Mouse (Mus musculus): ENCODE data around the gene Apoc2. TPM values are rescaled to one million over a fixed set of nuclear protein-coding genes. Genes with fewer than 3 reads are reported as not detected.

The Apoc2 gene
- polyA plus RNA-seq, 1 experiment, result 1.2 TPM

DNA sequence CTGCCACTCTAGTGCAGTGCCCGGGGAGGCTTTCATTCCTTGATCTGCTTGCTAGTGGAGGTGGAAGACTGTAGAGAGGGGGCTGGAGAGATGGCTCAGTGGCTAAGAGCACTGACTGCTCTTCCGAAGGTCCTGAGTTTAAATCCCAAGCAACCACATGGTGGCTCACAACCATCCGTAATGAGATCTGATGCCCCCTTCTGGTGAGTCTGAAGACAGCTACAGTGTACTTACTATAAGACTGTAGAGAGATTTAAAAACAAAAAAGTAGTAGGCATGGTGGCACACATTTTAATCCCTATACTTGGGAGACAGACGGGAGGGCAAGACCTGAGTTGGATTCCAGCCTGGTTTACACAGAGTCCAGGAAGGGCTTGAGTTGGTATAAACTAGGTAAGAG is 34.7 kb upstream of the Apoc2 start:
- Histone ChIP-seq H3K4me1 (ENCODE audit: control insufficient read depth, insufficient read depth, insufficient read length) (peaks cover 5% of the 10 kb centered on the region; the same call in 1 of the 2 replicates), H3K27ac (ENCODE audit: insufficient read depth, low read length) (no peak overlapping the region)

GRCm38 (mm10) chr7:19710650-19711049 is 32.9 kb upstream of the Apoc2 start:
- no peak overlapping the region for H3K27ac ChIP-seq (ENCODE audit: insufficient read depth, low read length)
- no peak overlapping the region for H3K4me3 ChIP-seq (ENCODE audit: extremely low read depth, insufficient read depth, insufficient read length)
- DNase-seq (ENCODE audit: low read depth in 1 of 2, low spot score in 2 of 2), result no peak
- 97% methylated on average over 10 of the region's 10 CpGs for WGBS
- H3K36me3 ChIP-seq (ENCODE audit: control insufficient read depth, insufficient read depth, low read length), result peaks cover 20% of the 10 kb centered on the region
- H3K27me3 ChIP-seq (ENCODE audit: control insufficient read depth, insufficient read depth, low read length), result no peaks in the 10 kb centered on the region
- peaks cover 5% of the 10 kb centered on the region; the same call in 1 of the 2 replicates for H3K4me1 ChIP-seq (ENCODE audit: control insufficient read depth, insufficient read depth, insufficient read length)
- TF ChIP-seq CTCF (IDR thresholded peaks at IDR 0.05; ENCODE audit: extremely low read depth, insufficient read depth, insufficient read length, insufficient replicate concordance) (no peak), POLR2A (IDR thresholded peaks at IDR 0.05; ENCODE audit: low read depth, low read length) (no peak)

More for the DNA sequence above, 34.7 kb upstream of the Apoc2 start:
- WGBS, result 85% methylated on average over 4 of the region's 4 CpGs
- Histone ChIP-seq H3K4me3 (ENCODE audit: extremely low read depth, insufficient read depth, insufficient read length) (no peak overlapping the region), H3K36me3 (ENCODE audit: control insufficient read depth, insufficient read depth, low read length) (peaks cover 16% of the 10 kb centered on the region), H3K27me3 (ENCODE audit: control insufficient read depth, insufficient read depth, low read length) (no peaks in the 10 kb centered on the region)
- no peak for DNase-seq (ENCODE audit: low read depth in 1 of 2, low spot score in 2 of 2)
- no peak for TF ChIP-seq CTCF (IDR thresholded peaks at IDR 0.05; ENCODE audit: extremely low read depth, insufficient read depth, insufficient read length, insufficient replicate concordance)
- no peak for TF ChIP-seq POLR2A (IDR thresholded peaks at IDR 0.05; ENCODE audit: low read depth, low read length)

GRCm38 (mm10) chr7:19705271-19705670 is 27.5 kb upstream of the Apoc2 start:
- peaks cover 10% of the 10 kb centered on the region for H3K4me1 ChIP-seq (ENCODE audit: control insufficient read depth, insufficient read depth, insufficient read length)
- WGBS, result 96% methylated on average over 7 of the region's 7 CpGs
- no peaks in the 10 kb centered on the region for H3K27me3 ChIP-seq (ENCODE audit: control insufficient read depth, insufficient read depth, low read length)
- no peak for DNase-seq (ENCODE audit: low read depth in 1 of 2, low spot score in 2 of 2)
- no peak overlapping the region for H3K4me3 ChIP-seq (ENCODE audit: extremely low read depth, insufficient read depth, insufficient read length)
- TF ChIP-seq POLR2A (IDR thresholded peaks at IDR 0.05; ENCODE audit: low read depth, low read length) (no peak), CTCF (IDR thresholded peaks at IDR 0.05; ENCODE audit: extremely low read depth, insufficient read depth, insufficient read length, insufficient replicate concordance) (no peak)
- H3K27ac ChIP-seq (ENCODE audit: insufficient read depth, low read length), result no peak overlapping the region
- H3K36me3 ChIP-seq (ENCODE audit: control insufficient read depth, insufficient read depth, low read length), result peaks cover 10% of the 10 kb centered on the region

- no peak for DNase-seq (ENCODE audit: low read depth in 1 of 2, low spot score in 2 of 2)
- WGBS, result 95% methylated on average over 4 of the region's 4 CpGs
- H3K27ac ChIP-seq (ENCODE audit: insufficient read depth, low read length), result no peak overlapping the region
Observed at GRCm38 (mm10) chr7:19704475-19704874, 26.7 kb upstream of the Apoc2 start.

GRCm38 (mm10) chr7:19702859-19703555 is 25.3 kb upstream of the Apoc2 start:
- H3K36me3 ChIP-seq (ENCODE audit: control insufficient read depth, insufficient read depth, low read length), result peaks cover 7% of the 10 kb centered on the region
- H3K4me3 ChIP-seq (ENCODE audit: extremely low read depth, insufficient read depth, insufficient read length), result no peak overlapping the region
- no peak overlapping the region for H3K27ac ChIP-seq (ENCODE audit: insufficient read depth, low read length)
- TF ChIP-seq POLR2A (IDR thresholded peaks at IDR 0.05; ENCODE audit: low read depth, low read length) (no peak), CTCF (IDR thresholded peaks at IDR 0.05; ENCODE audit: extremely low read depth, insufficient read depth, insufficient read length, insufficient replicate concordance) (no peak)
- DNase-seq (ENCODE audit: low read depth in 1 of 2, low spot score in 2 of 2), result no peak
- H3K27me3 ChIP-seq (ENCODE audit: control insufficient read depth, insufficient read depth, low read length), result no peaks in the 10 kb centered on the region
- 89% methylated on average over 16 of the region's 16 CpGs for WGBS
- H3K4me1 ChIP-seq (ENCODE audit: control insufficient read depth, insufficient read depth, insufficient read length), result peaks cover 22% of the 10 kb centered on the region

More at GRCm38 (mm10) chr7:19704475-19704874, 26.7 kb upstream of the Apoc2 start:
- Histone ChIP-seq H3K36me3 (ENCODE audit: control insufficient read depth, insufficient read depth, low read length) (peaks cover 10% of the 10 kb centered on the region), H3K4me1 (ENCODE audit: control insufficient read depth, insufficient read depth, insufficient read length) (peaks cover 15% of the 10 kb centered on the region), H3K27me3 (ENCODE audit: control insufficient read depth, insufficient read depth, low read length) (no peaks in the 10 kb centered on the region), H3K4me3 (ENCODE audit: extremely low read depth, insufficient read depth, insufficient read length) (no peak overlapping the region)
- no peak for TF ChIP-seq CTCF (IDR thresholded peaks at IDR 0.05; ENCODE audit: extremely low read depth, insufficient read depth, insufficient read length, insufficient replicate concordance)
- no peak for TF ChIP-seq POLR2A (IDR thresholded peaks at IDR 0.05; ENCODE audit: low read depth, low read length)

DNA sequence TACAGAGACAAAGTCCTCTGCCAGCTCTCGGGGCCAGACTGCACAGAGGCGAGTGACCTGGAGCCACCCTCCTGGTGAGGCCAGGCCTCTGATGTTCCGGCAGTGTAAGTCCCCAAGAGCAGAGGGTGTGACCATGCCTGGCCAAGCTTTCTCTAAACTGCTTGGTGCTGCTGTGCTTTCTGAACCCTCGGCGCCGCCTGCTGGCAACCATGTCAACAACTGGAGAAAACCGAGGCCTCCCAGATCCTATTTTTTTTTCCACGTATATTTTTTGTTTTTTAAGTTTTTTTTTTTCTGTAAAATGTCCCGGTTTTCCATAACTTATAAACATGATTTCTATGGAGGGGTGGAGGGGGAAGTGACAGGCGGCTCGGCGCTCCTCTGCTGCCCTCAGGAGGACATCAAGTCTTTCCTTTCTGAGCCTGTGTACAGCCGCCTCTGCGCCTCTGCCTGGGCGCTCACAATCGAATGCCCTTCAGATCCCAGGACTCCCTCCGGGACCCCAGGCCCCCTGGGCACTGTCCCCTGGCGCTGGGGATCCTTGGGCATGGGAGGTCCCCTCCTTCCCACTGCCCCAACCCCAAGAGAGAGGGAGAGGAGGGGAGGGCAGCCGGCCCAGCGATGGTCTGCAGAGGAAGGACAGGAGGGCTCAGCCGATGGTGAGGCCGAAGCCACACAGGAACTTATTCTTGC is 23.5 kb upstream of the Apoc2 start:
- no peaks in the 10 kb centered on the region for H3K27me3 ChIP-seq (ENCODE audit: control insufficient read depth, insufficient read depth, low read length)
- H3K4me3 ChIP-seq (ENCODE audit: extremely low read depth, insufficient read depth, insufficient read length), result no peak overlapping the region
- TF ChIP-seq POLR2A (IDR thresholded peaks at IDR 0.05; ENCODE audit: low read depth, low read length) (no peak), CTCF (IDR thresholded peaks at IDR 0.05; ENCODE audit: extremely low read depth, insufficient read depth, insufficient read length, insufficient replicate concordance) (peak; percentile 60; the same call in 1 of the 2 replicates)
- DNase-seq (ENCODE audit: low read depth in 1 of 2, low spot score in 2 of 2), result peak; percentile 28 to 61
- H3K4me1 ChIP-seq (ENCODE audit: control insufficient read depth, insufficient read depth, insufficient read length), result peaks cover 22% of the 10 kb centered on the region
- peaks cover 12% of the 10 kb centered on the region for H3K36me3 ChIP-seq (ENCODE audit: control insufficient read depth, insufficient read depth, low read length)
- WGBS, result 50% methylated on average over 22 of the region's 22 CpGs
- H3K27ac ChIP-seq (ENCODE audit: insufficient read depth, low read length), result peak overlapping the region; percentile 81

Data from spleen, adult 2 months (tissue).